Mouse (Mus musculus): ENCODE measurements at regions not wholly inside any gene's neighbourhood (a gene's known extent, or its start where the extent isn't known, plus 50 kb on each side); places are given as distances from the start of the nearest gene placed in this dataset.

GRCm38 (mm10) chr10:117556027-117556789 lies 73.1 kb upstream of the Cpm start:
- no peak for DNase-seq (ENCODE audit: low read depth)

- no peak for DNase-seq (ENCODE audit: low read depth)
These were observed 73.8 kb upstream of the Cpm start for GRCm38 (mm10) chr10:117555542-117555941.

GRCm38 (mm10) chr10:117555044-117555443 lies 74.3 kb upstream of the Cpm start:
- no peak for DNase-seq (ENCODE audit: low read depth)

- DNase-seq (ENCODE audit: low read depth) = no peak
These were observed 74.8 kb upstream of the Cpm start for GRCm38 (mm10) chr10:117554533-117554932.

GRCm38 (mm10) chr10:117553211-117554186 lies 75.8 kb upstream of the Cpm start:
- no peak for DNase-seq (ENCODE audit: low read depth)

- DNase-seq (ENCODE audit: low read depth) = no peak
These were observed 77.1 kb upstream of the Cpm start for GRCm38 (mm10) chr10:117552049-117552652.

- no peak for DNase-seq (ENCODE audit: low read depth)
These were observed 77.9 kb upstream of the Cpm start for GRCm38 (mm10) chr10:117551234-117552048.

- no peak for DNase-seq (ENCODE audit: low read depth)
These were observed 79.3 kb upstream of the Cpm start for GRCm38 (mm10) chr10:117549854-117550605.

- no peak for DNase-seq (ENCODE audit: low read depth)
These were observed 79.8 kb upstream of the Cpm start for GRCm38 (mm10) chr10:117549506-117549830.

- DNase-seq (ENCODE audit: low read depth) = no peak
These were observed 80.4 kb upstream of the Cpm start for GRCm38 (mm10) chr10:117548775-117549505.

GRCm38 (mm10) chr10:117548262-117548661 lies 81.0 kb upstream of the Cpm start:
- DNase-seq (ENCODE audit: low read depth) = no peak

GRCm38 (mm10) chr10:117547275-117547674 lies 82.0 kb upstream of the Cpm start:
- DNase-seq (ENCODE audit: low read depth) = no peak

GRCm38 (mm10) chr10:117545842-117546631 lies 83.3 kb upstream of the Cpm start:
- DNase-seq (ENCODE audit: low read depth) = no peak

- no peak for DNase-seq (ENCODE audit: low read depth)
These were observed 84.4 kb upstream of the Cpm start for GRCm38 (mm10) chr10:117544680-117545546.

- no peak for DNase-seq (ENCODE audit: low read depth)
These were observed 85.2 kb upstream of the Cpm start for GRCm38 (mm10) chr10:117543995-117544679.

GRCm38 (mm10) chr10:117543696-117543950 lies 85.7 kb upstream of the Cpm start:
- no peak for DNase-seq (ENCODE audit: low read depth)

GRCm38 (mm10) chr10:117542886-117543695 lies 86.2 kb upstream of the Cpm start:
- DNase-seq (ENCODE audit: low read depth) = no peak

Data from c-Kit-positive CD71-negative TER-119-negative erythroid progenitor cells, embryonic 14.5 days (primary cell).